In the genomic region with DNA sequence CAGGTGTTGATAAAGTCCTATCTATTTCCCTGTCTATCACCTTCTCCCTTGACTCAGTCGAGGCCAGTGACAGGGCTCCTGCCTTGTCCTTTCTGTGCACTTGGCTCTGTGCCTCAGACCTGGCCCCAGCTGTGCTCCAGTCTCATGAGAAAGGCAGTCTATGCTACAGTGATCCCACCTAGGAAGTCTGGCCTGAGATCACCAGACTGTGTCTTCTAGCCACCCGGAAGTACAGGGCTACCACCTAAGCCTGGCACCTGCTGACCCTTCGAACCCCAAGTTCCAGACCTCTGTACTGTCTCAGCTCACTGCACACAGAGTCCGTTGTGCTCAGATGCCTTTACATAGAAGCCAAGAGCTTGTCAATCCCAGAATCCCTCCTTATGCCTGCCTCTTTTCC, we compare ENCODE assay signal across 17 mouse cellular contexts. TPM values are rescaled to one million over a fixed set of nuclear protein-coding genes. Genes with fewer than 3 reads are reported as not detected.
A peak's percentile ranks its signal among the peaks of the same experiment; 100 is the strongest.
DNase-seq lines count a peak whose midpoint lies in the region; ATAC-seq lines count a peak whose summit lies in the region.
"Had no signal": no experiment of that assay in that cellular context is flagged by ENCODE, and none has a peak within 500 bp of the region (broad histone marks: within the 10 kb centered on the region; RNA-seq: fewer than 3 reads in every experiment).

No protein-coding gene starts in this region.

- no peak for DNase-seq in hindbrain, embryonic 10.5 days (ENCODE audit: low spot score)
- DNase-seq in thymus, postnatal 10 days (ENCODE audit: low spot score in 2 of 2), result no peak
- DNase-seq in ovary, postnatal 14 days (ENCODE audit: low spot score), result no peak
- DNase-seq in frontal cortex, postnatal 14 days (ENCODE audit: low spot score in 2 of 2), result no peak
- DNase-seq: B cell, adult 2 months; cerebellum, adult 11-12 months; spleen, adult 18-20 months; thymus, postnatal 36 days had no signal

- H3K4me3 ChIP-seq in hindbrain, embryonic 12.5 days, result no peak overlapping the region
- no peak overlapping the region for H3K4me3 ChIP-seq in hindbrain, embryonic 10.5 days
- no peak overlapping the region for H3K4me3 ChIP-seq in neural tube, embryonic 14.5 days (ENCODE audit: low read depth, low read length)
- no peak overlapping the region for H3K4me3 ChIP-seq in neural tube, embryonic 15.5 days (replicated peaks)
- no peak overlapping the region for H3K4me3 ChIP-seq in kidney, embryonic 16.5 days (ENCODE audit: low read length)
- H3K4me3 ChIP-seq: embryonic facial prominence, embryonic 12.5 days; heart, embryonic 15.5 days had no signal

- peak; percentile 23; the same call in 1 of the 2 replicates for ATAC-seq in hindbrain, embryonic 12.5 days (ENCODE audit: low FRiP score)
- peak; percentile 32; the same call in 1 of the 2 replicates for ATAC-seq in neural tube, embryonic 14.5 days (ENCODE audit: low read depth)
- ATAC-seq in neural tube, embryonic 15.5 days (ENCODE audit: low FRiP score), result no peak
- ATAC-seq in kidney, embryonic 16.5 days (ENCODE audit: low FRiP score, low TSS enrichment), result peak; percentile 80

- H3K27me3 ChIP-seq in hindbrain, embryonic 12.5 days, result no peaks in the 10 kb centered on the region
- no peaks in the 10 kb centered on the region for H3K27me3 ChIP-seq in hindbrain, embryonic 10.5 days (ENCODE audit: insufficient read depth, poor library complexity, severe bottlenecking)
- no peaks in the 10 kb centered on the region for H3K27me3 ChIP-seq in neural tube, embryonic 14.5 days (ENCODE audit: control insufficient read depth, insufficient read depth, low read length)
- no peaks in the 10 kb centered on the region for H3K27me3 ChIP-seq in neural tube, embryonic 15.5 days (replicated peaks)
- no peaks in the 10 kb centered on the region for H3K27me3 ChIP-seq in kidney, embryonic 16.5 days (ENCODE audit: insufficient read depth, low read length)
- H3K27me3 ChIP-seq: embryonic facial prominence, embryonic 12.5 days; heart, embryonic 15.5 days; Patski had no signal

- H3K4me1 ChIP-seq in hindbrain, embryonic 12.5 days, result no peaks in the 10 kb centered on the region
- H3K4me1 ChIP-seq in hindbrain, embryonic 10.5 days (replicated peaks), result no peaks in the 10 kb centered on the region
- no peaks in the 10 kb centered on the region for H3K4me1 ChIP-seq in neural tube, embryonic 14.5 days (ENCODE audit: control insufficient read depth, insufficient read depth, low read length)
- H3K4me1 ChIP-seq in neural tube, embryonic 15.5 days, result no peaks in the 10 kb centered on the region
- H3K4me1 ChIP-seq in kidney, embryonic 16.5 days (ENCODE audit: insufficient read depth, low read length), result no peaks in the 10 kb centered on the region
- H3K4me1 ChIP-seq: embryonic facial prominence, embryonic 12.5 days; heart, embryonic 15.5 days had no signal

- no peaks in the 10 kb centered on the region for H3K36me3 ChIP-seq in hindbrain, embryonic 12.5 days
- no peaks in the 10 kb centered on the region for H3K36me3 ChIP-seq in hindbrain, embryonic 10.5 days
- H3K36me3 ChIP-seq in neural tube, embryonic 14.5 days (ENCODE audit: control insufficient read depth, insufficient read depth, low read length), result no peaks in the 10 kb centered on the region
- no peaks in the 10 kb centered on the region for H3K36me3 ChIP-seq in neural tube, embryonic 15.5 days
- no peaks in the 10 kb centered on the region for H3K36me3 ChIP-seq in kidney, embryonic 16.5 days (ENCODE audit: insufficient read depth, low read length)
- H3K36me3 ChIP-seq: embryonic facial prominence, embryonic 12.5 days; heart, embryonic 15.5 days had no signal

- no peak overlapping the region for H3K27ac ChIP-seq in hindbrain, embryonic 12.5 days
- no peak overlapping the region for H3K27ac ChIP-seq in hindbrain, embryonic 10.5 days
- H3K27ac ChIP-seq in neural tube, embryonic 14.5 days (ENCODE audit: low read depth, low read length), result no peak overlapping the region
- H3K27ac ChIP-seq in neural tube, embryonic 15.5 days (replicated peaks), result no peak overlapping the region
- no peak overlapping the region for H3K27ac ChIP-seq in kidney, embryonic 16.5 days (ENCODE audit: low read length)
- H3K27ac ChIP-seq: embryonic facial prominence, embryonic 12.5 days; heart, embryonic 15.5 days; macrophage had no signal

- H3K9me3 ChIP-seq in hindbrain, embryonic 12.5 days (replicated peaks), result no peaks in the 10 kb centered on the region
- H3K9me3 ChIP-seq in hindbrain, embryonic 10.5 days, result no peaks in the 10 kb centered on the region
- no peaks in the 10 kb centered on the region for H3K9me3 ChIP-seq in neural tube, embryonic 14.5 days (ENCODE audit: control insufficient read depth, low read length)
- no peaks in the 10 kb centered on the region for H3K9me3 ChIP-seq in neural tube, embryonic 15.5 days (replicated peaks)
- H3K9me3 ChIP-seq in kidney, embryonic 16.5 days (ENCODE audit: low read length), result no peaks in the 10 kb centered on the region
- H3K9me3 ChIP-seq: embryonic facial prominence, embryonic 12.5 days; heart, embryonic 15.5 days had no signal

- H3K4me2 ChIP-seq in hindbrain, embryonic 12.5 days (replicated peaks), result no peak overlapping the region
- no peak overlapping the region for H3K4me2 ChIP-seq in neural tube, embryonic 14.5 days (ENCODE audit: low read depth, low read length)
- H3K4me2 ChIP-seq in neural tube, embryonic 15.5 days, result no peak overlapping the region
- no peak overlapping the region for H3K4me2 ChIP-seq in kidney, embryonic 16.5 days (replicated peaks; ENCODE audit: low read depth, low read length)
- H3K4me2 ChIP-seq: embryonic facial prominence, embryonic 12.5 days; heart, embryonic 15.5 days; lung, embryonic 14.5 days had no signal

- no peak overlapping the region for H3K9ac ChIP-seq in hindbrain, embryonic 12.5 days
- H3K9ac ChIP-seq in neural tube, embryonic 14.5 days (replicated peaks; ENCODE audit: low read depth, low read length), result no peak overlapping the region
- no peak overlapping the region for H3K9ac ChIP-seq in neural tube, embryonic 15.5 days (replicated peaks)
- 0 out of 2 replicates have a peak overlapping the region, but pooled peaks have one; percentile 11 for H3K9ac ChIP-seq in kidney, embryonic 16.5 days (replicated peaks; ENCODE audit: low read length)
- H3K9ac ChIP-seq: embryonic facial prominence, embryonic 12.5 days; heart, embryonic 15.5 days; lung, embryonic 14.5 days had no signal

- 81% methylated on average over 4 of the region's 4 CpGs for WGBS in hindbrain, embryonic 12.5 days
- 70% methylated on average over 4 of the region's 4 CpGs for WGBS in hindbrain, embryonic 10.5 days
- 79% methylated on average over 4 of the region's 4 CpGs for WGBS in neural tube, embryonic 14.5 days
- WGBS in neural tube, embryonic 15.5 days, result 81% methylated on average over 4 of the region's 4 CpGs
- 59% methylated on average over 4 of the region's 4 CpGs for WGBS in kidney, embryonic 16.5 days

RNA-seq across cellular contexts. Expression of gene Smpd1, which starts 26.1 kb away (rescaled TPM):
- 56.2 and 57.7 TPM in 2 replicates for polyA plus RNA-seq in hindbrain, embryonic 12.5 days (2016; fragmentation: Nextera tagmentation; extraction: Ambion mirVana)
- polyA plus RNA-seq in hindbrain, embryonic 10.5 days (2016; fragmentation: Nextera tagmentation; extraction: Ambion mirVana), result 36.8 and 52.4 TPM in 2 replicates
- 93.8 and 98.1 TPM in 2 replicates for polyA plus RNA-seq in neural tube, embryonic 14.5 days (2014; fragmentation: Nextera tagmentation; extraction: Ambion mirVana)
- 83.2 and 91.4 TPM in 2 replicates for polyA plus RNA-seq in neural tube, embryonic 15.5 days (2015; fragmentation: Nextera tagmentation; extraction: Ambion mirVana)
- polyA plus RNA-seq in kidney, embryonic 16.5 days (2015; fragmentation: Nextera tagmentation; extraction: Ambion mirVana), result 58.7 and 60.7 TPM in 2 replicates

RNA-seq across cellular contexts. Expression of gene Cavin3, which starts 46.0 kb away (rescaled TPM):
- polyA plus RNA-seq in hindbrain, embryonic 12.5 days (2016; fragmentation: Nextera tagmentation; extraction: Ambion mirVana), result 37.4 and 41.0 TPM in 2 replicates
- polyA plus RNA-seq in hindbrain, embryonic 10.5 days (2016; fragmentation: Nextera tagmentation; extraction: Ambion mirVana), result 23.0 and 32.2 TPM in 2 replicates
- 21.2 and 33.3 TPM in 2 replicates for polyA plus RNA-seq in neural tube, embryonic 14.5 days (2014; fragmentation: Nextera tagmentation; extraction: Ambion mirVana)
- 34.6 and 39.9 TPM in 2 replicates for polyA plus RNA-seq in neural tube, embryonic 15.5 days (2015; fragmentation: Nextera tagmentation; extraction: Ambion mirVana)
- polyA plus RNA-seq in kidney, embryonic 16.5 days (2015; fragmentation: Nextera tagmentation; extraction: Ambion mirVana), result 59.4 and 75.7 TPM in 2 replicates
- polyA plus RNA-seq: macrophage had no signal

RNA-seq across cellular contexts. Expression of gene Apbb1, which starts 53.4 kb away (rescaled TPM):
- 165 and 170 TPM in 2 replicates for polyA plus RNA-seq in hindbrain, embryonic 12.5 days (2016; fragmentation: Nextera tagmentation; extraction: Ambion mirVana)
- 118 and 171 TPM in 2 replicates for polyA plus RNA-seq in hindbrain, embryonic 10.5 days (2016; fragmentation: Nextera tagmentation; extraction: Ambion mirVana)
- polyA plus RNA-seq in neural tube, embryonic 14.5 days (2014; fragmentation: Nextera tagmentation; extraction: Ambion mirVana), result 220 and 224 TPM in 2 replicates
- 248 and 299 TPM in 2 replicates for polyA plus RNA-seq in neural tube, embryonic 15.5 days (2015; fragmentation: Nextera tagmentation; extraction: Ambion mirVana)
- polyA plus RNA-seq in kidney, embryonic 16.5 days (2015; fragmentation: Nextera tagmentation; extraction: Ambion mirVana), result 62.1 and 62.2 TPM in 2 replicates
